Mouse (Mus musculus): ENCODE measurements around the gene Lrrc18. TPM values are rescaled to one million over a fixed set of nuclear protein-coding genes. Genes with fewer than 3 reads are reported as not detected.

Gene Lrrc18
- polyA plus RNA-seq (2012; rRNA removed) = 0.53 and 0.61 TPM in 2 replicates

- no peak for TF ChIP-seq POLR2A (IDR thresholded peaks at IDR 0.05; ENCODE audit: low read depth, low read length)
- no peak for TF ChIP-seq CTCF (conservative IDR thresholded peaks at IDR 0.05; ENCODE audit: insufficient read depth, insufficient read length, low read depth, low read length)
- Histone ChIP-seq H3K4me3 (ENCODE audit: insufficient read depth, low read depth, low read length) (no peak within 1 kb of the TSS), H3K4me1 (ENCODE audit: control insufficient read depth, insufficient read depth, low read length) (no peaks in the 10 kb centered on the region; the same call in 1 of the 2 replicates), H3K27me3 (replicated peaks; ENCODE audit: control insufficient read depth, insufficient read depth, low read length) (no peaks in the 10 kb centered on the region), H3K36me3 (ENCODE audit: control insufficient read depth, insufficient read depth, low read length) (no peaks in the 10 kb centered on the region), H3K27ac (ENCODE audit: insufficient read depth, low read depth, low read length) (no peak within 1 kb of the TSS)
- 87% methylated on average over 2 of the region's 2 CpGs for WGBS
- DNase-seq = no peak
Observed at GRCm38 (mm10) chr14:32991082-32991481, at the start of gene Lrrc18. Gene Lrrc18, plus strand, starts transcription at chr14:32991382.

GRCm38 (mm10) chr14:32947512-32947911 lies 43.7 kb upstream of the Lrrc18 start:
- Histone ChIP-seq H3K27ac (ENCODE audit: insufficient read depth, low read depth, low read length) (no peak overlapping the region), H3K36me3 (ENCODE audit: control insufficient read depth, insufficient read depth, low read length) (no peaks in the 10 kb centered on the region), H3K4me3 (ENCODE audit: insufficient read depth, low read depth, low read length) (no peak overlapping the region), H3K4me1 (ENCODE audit: control insufficient read depth, insufficient read depth, low read length) (no peaks in the 10 kb centered on the region), H3K27me3 (replicated peaks; ENCODE audit: control insufficient read depth, insufficient read depth, low read length) (no peaks in the 10 kb centered on the region)
- 89% methylated on average over 2 of the region's 2 CpGs for WGBS
- DNase-seq = no peak
- no peak for TF ChIP-seq POLR2A (IDR thresholded peaks at IDR 0.05; ENCODE audit: low read depth, low read length)
- no peak for TF ChIP-seq CTCF (conservative IDR thresholded peaks at IDR 0.05; ENCODE audit: insufficient read depth, insufficient read length, low read depth, low read length)

- Histone ChIP-seq H3K4me1 (ENCODE audit: control insufficient read depth, insufficient read depth, low read length) (no peaks in the 10 kb centered on the region), H3K27me3 (replicated peaks; ENCODE audit: control insufficient read depth, insufficient read depth, low read length) (no peaks in the 10 kb centered on the region), H3K36me3 (ENCODE audit: control insufficient read depth, insufficient read depth, low read length) (no peaks in the 10 kb centered on the region), H3K4me3 (ENCODE audit: insufficient read depth, low read depth, low read length) (no peak overlapping the region), H3K27ac (ENCODE audit: insufficient read depth, low read depth, low read length) (peak overlapping the region; percentile 27; the same call in 1 of the 2 replicates)
- 16% methylated on average over 20 of the region's 20 CpGs for WGBS
- TF ChIP-seq POLR2A (IDR thresholded peaks at IDR 0.05; ENCODE audit: low read depth, low read length) (no peak), CTCF (conservative IDR thresholded peaks at IDR 0.05; ENCODE audit: insufficient read depth, insufficient read length, low read depth, low read length) (no peak)
- peak; percentile 51 for DNase-seq
Observed at GRCm38 (mm10) chr14:32950312-32951301, 40.6 kb upstream of the Lrrc18 start.

GRCm38 (mm10) chr14:32956486-32956885 lies 34.7 kb upstream of the Lrrc18 start:
- TF ChIP-seq POLR2A (IDR thresholded peaks at IDR 0.05; ENCODE audit: low read depth, low read length) = no peak
- no peak for TF ChIP-seq CTCF (conservative IDR thresholded peaks at IDR 0.05; ENCODE audit: insufficient read depth, insufficient read length, low read depth, low read length)
- 68% methylated on average over 8 of the region's 8 CpGs for WGBS
- H3K4me3 ChIP-seq (ENCODE audit: insufficient read depth, low read depth, low read length) = no peak overlapping the region
- H3K36me3 ChIP-seq (ENCODE audit: control insufficient read depth, insufficient read depth, low read length) = no peaks in the 10 kb centered on the region
- H3K4me1 ChIP-seq (ENCODE audit: control insufficient read depth, insufficient read depth, low read length) = no peaks in the 10 kb centered on the region
- peak; percentile 12 for DNase-seq
- H3K27ac ChIP-seq (ENCODE audit: insufficient read depth, low read depth, low read length) = no peak overlapping the region
- no peaks in the 10 kb centered on the region for H3K27me3 ChIP-seq (replicated peaks; ENCODE audit: control insufficient read depth, insufficient read depth, low read length)

- no peaks in the 10 kb centered on the region for H3K4me1 ChIP-seq (ENCODE audit: control insufficient read depth, insufficient read depth, low read length)
- no peaks in the 10 kb centered on the region for H3K27me3 ChIP-seq (replicated peaks; ENCODE audit: control insufficient read depth, insufficient read depth, low read length)
- peak; percentile 43 for DNase-seq
- no peak overlapping the region for H3K27ac ChIP-seq (ENCODE audit: insufficient read depth, low read depth, low read length)
- TF ChIP-seq POLR2A (IDR thresholded peaks at IDR 0.05; ENCODE audit: low read depth, low read length) = no peak
- no peak for TF ChIP-seq CTCF (conservative IDR thresholded peaks at IDR 0.05; ENCODE audit: insufficient read depth, insufficient read length, low read depth, low read length)
- H3K4me3 ChIP-seq (ENCODE audit: insufficient read depth, low read depth, low read length) = no peak overlapping the region
- no peaks in the 10 kb centered on the region for H3K36me3 ChIP-seq (ENCODE audit: control insufficient read depth, insufficient read depth, low read length)
- 21% methylated on average over 8 of the region's 8 CpGs for WGBS
Observed at GRCm38 (mm10) chr14:32958671-32959070, 32.5 kb upstream of the Lrrc18 start.

- H3K4me3 ChIP-seq (ENCODE audit: insufficient read depth, low read depth, low read length) = no peak overlapping the region
- H3K27me3 ChIP-seq (replicated peaks; ENCODE audit: control insufficient read depth, insufficient read depth, low read length) = no peaks in the 10 kb centered on the region
- H3K4me1 ChIP-seq (ENCODE audit: control insufficient read depth, insufficient read depth, low read length) = no peaks in the 10 kb centered on the region
- H3K27ac ChIP-seq (ENCODE audit: insufficient read depth, low read depth, low read length) = no peak overlapping the region
- TF ChIP-seq POLR2A (IDR thresholded peaks at IDR 0.05; ENCODE audit: low read depth, low read length) (no peak), CTCF (conservative IDR thresholded peaks at IDR 0.05; ENCODE audit: insufficient read depth, insufficient read length, low read depth, low read length) (peak; percentile 87)
- DNase-seq = peak; percentile 64
- no peaks in the 10 kb centered on the region for H3K36me3 ChIP-seq (ENCODE audit: control insufficient read depth, insufficient read depth, low read length)
- 55% methylated on average over 5 of the region's 5 CpGs for WGBS
Observed at GRCm38 (mm10) chr14:32960481-32960880, 30.7 kb upstream of the Lrrc18 start.

GRCm38 (mm10) chr14:32964742-32965141 lies 26.4 kb upstream of the Lrrc18 start:
- 33% methylated on average over 10 of the region's 10 CpGs for WGBS
- no peak for DNase-seq
- no peak overlapping the region for H3K27ac ChIP-seq (ENCODE audit: insufficient read depth, low read depth, low read length)

More at GRCm38 (mm10) chr14:32964742-32965141, 26.4 kb upstream of the Lrrc18 start:
- Histone ChIP-seq H3K4me1 (ENCODE audit: control insufficient read depth, insufficient read depth, low read length) (no peaks in the 10 kb centered on the region), H3K4me3 (ENCODE audit: insufficient read depth, low read depth, low read length) (no peak overlapping the region), H3K27me3 (replicated peaks; ENCODE audit: control insufficient read depth, insufficient read depth, low read length) (no peaks in the 10 kb centered on the region), H3K36me3 (ENCODE audit: control insufficient read depth, insufficient read depth, low read length) (no peaks in the 10 kb centered on the region)
- no peak for TF ChIP-seq POLR2A (IDR thresholded peaks at IDR 0.05; ENCODE audit: low read depth, low read length)

All from kidney, adult 2 months (tissue).